8 mouse cellular contexts compared by ENCODE assay signal in the genomic region with DNA sequence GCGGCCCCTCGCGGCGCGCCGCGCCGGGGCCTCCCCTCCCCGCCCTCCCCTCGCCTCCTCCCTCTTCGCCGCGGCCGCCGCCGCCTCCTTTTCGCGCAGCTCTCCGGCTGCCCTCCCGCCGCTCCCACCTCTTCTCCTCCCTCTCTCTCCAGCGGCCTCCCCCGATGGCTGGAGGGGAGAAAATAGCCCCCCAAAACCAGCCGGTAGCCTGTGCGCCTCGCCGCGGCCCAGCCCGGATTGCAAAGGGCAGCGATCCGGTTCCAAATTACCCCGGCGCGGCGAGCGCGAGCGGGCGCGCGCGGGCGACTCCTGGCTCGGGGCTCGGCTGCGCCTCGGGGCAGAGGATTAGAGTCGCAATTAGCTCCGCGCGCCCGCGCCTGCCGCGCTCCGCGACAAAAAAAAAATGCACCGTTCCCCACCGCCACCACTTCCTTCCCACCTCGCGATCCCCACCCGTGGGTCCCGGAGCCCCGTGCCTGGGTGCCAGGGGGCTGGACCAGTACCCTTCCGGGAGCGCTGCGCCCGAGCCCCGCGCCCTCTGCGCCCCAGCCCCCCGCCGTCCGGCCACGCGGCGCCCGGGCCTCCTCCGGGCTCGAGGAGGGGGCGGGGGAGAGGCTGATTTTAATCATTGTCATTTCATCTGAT. TPM values are rescaled to one million over a fixed set of nuclear protein-coding genes. Genes with fewer than 3 reads are reported as not detected.
DNase-seq lines count a peak whose midpoint lies in the region; ATAC-seq and TF ChIP-seq lines count a peak whose summit lies in the region.

No protein-coding gene starts in this region.

- H3K9ac ChIP-seq in embryonic facial prominence, embryonic 14.5 days (ENCODE audit: low read depth, low read length), result peak overlapping the region; percentile 96
- H3K9ac ChIP-seq in heart, embryonic 14.5 days (ENCODE audit: low read length), result peak overlapping the region; percentile 79
- peak overlapping the region; percentile 60 for H3K9ac ChIP-seq in lung, postnatal 0 days (replicated peaks; ENCODE audit: low read depth)

- peaks cover 4% of the 10 kb centered on the region for H3K27me3 ChIP-seq in C2C12 (ENCODE audit: control insufficient read depth, insufficient read depth, insufficient read length)
- no peaks in the 10 kb centered on the region for H3K27me3 ChIP-seq in embryonic facial prominence, embryonic 14.5 days (replicated peaks; ENCODE audit: control insufficient read depth, insufficient read depth, low read length)
- H3K27me3 ChIP-seq in heart, embryonic 14.5 days (ENCODE audit: control insufficient read depth, insufficient read depth, low read length), result peaks cover 6% of the 10 kb centered on the region; the same call in 1 of the 2 replicates
- no peaks in the 10 kb centered on the region for H3K27me3 ChIP-seq in lung, postnatal 0 days (replicated peaks; ENCODE audit: insufficient read depth, low read length)

- peak; percentile 83 for DNase-seq in ZHBTc4 (ENCODE audit: low read depth, low spot score)
- DNase-seq in embryonic facial prominence, embryonic 14.5 days (ENCODE audit: low spot score), result peak; percentile 78
- DNase-seq in kidney, postnatal 14 days, result peak; percentile 79
- peak; percentile 64 for DNase-seq in lung, postnatal 0 days (ENCODE audit: low spot score)
- peak; percentile 48 to 54 for DNase-seq in right cerebral cortex, adult 2 months (ENCODE audit: low spot score in 2 of 2)
- DNase-seq in thymus, postnatal 36 days, result no peak

- WGBS in embryonic facial prominence, embryonic 14.5 days, result 0% methylated on average over 6 of the region's 81 CpGs
- under 1% methylated on average over 58 of the region's 81 CpGs for WGBS in heart, embryonic 14.5 days
- under 1% methylated on average over 56 of the region's 81 CpGs for WGBS in lung, postnatal 0 days

- no peaks in the 10 kb centered on the region for H3K9me3 ChIP-seq in embryonic facial prominence, embryonic 14.5 days (ENCODE audit: control insufficient read depth, low read length)
- H3K9me3 ChIP-seq in heart, embryonic 14.5 days (ENCODE audit: control insufficient read depth, low read length), result no peaks in the 10 kb centered on the region
- no peaks in the 10 kb centered on the region for H3K9me3 ChIP-seq in lung, postnatal 0 days (ENCODE audit: low read length)

- no peak for TF ChIP-seq EP300 in lung, postnatal 0 days (IDR thresholded peaks at IDR 0.05)

- no peaks in the 10 kb centered on the region for H3K79me3 ChIP-seq in C2C12 (ENCODE audit: low read depth)

- H3K4me1 ChIP-seq in embryonic facial prominence, embryonic 14.5 days (ENCODE audit: control insufficient read depth, insufficient read depth, low read length), result peaks cover 8% of the 10 kb centered on the region; the same call in 1 of the 2 replicates
- H3K4me1 ChIP-seq in heart, embryonic 14.5 days (ENCODE audit: control insufficient read depth in 2 of 2, insufficient read depth in 2 of 2, low read length in 2 of 2), result 0 out of 4 replicates have a peak, but pooled peaks cover 0 to 3% of the 10 kb centered on the region in 2 experiments
- no peaks in the 10 kb centered on the region for H3K4me1 ChIP-seq in lung, postnatal 0 days (ENCODE audit: insufficient read depth, low read depth, low read length)

- H3K79me2 ChIP-seq in C2C12 (ENCODE audit: control insufficient read depth, insufficient read depth), result no peaks in the 10 kb centered on the region

- peak; percentile 10 for ATAC-seq in embryonic facial prominence, embryonic 14.5 days (ENCODE audit: low read depth)
- 0 out of 2 replicates have a peak, but pooled peaks have one; percentile 24 for ATAC-seq in heart, embryonic 14.5 days (ENCODE audit: insufficient number of reproducible peaks, insufficient read depth, low FRiP score, low read depth)
- peak; percentile 39 for ATAC-seq in lung, postnatal 0 days

- H3K27ac ChIP-seq in embryonic facial prominence, embryonic 14.5 days (replicated peaks; ENCODE audit: low read depth, low read length), result peak overlapping the region; percentile 99
- H3K27ac ChIP-seq in heart, embryonic 14.5 days (replicated peaks in 1 of 2; ENCODE audit: control insufficient read depth in 1 of 2, insufficient read depth in 1 of 2, low read depth in 2 of 2, low read length in 2 of 2), result peak overlapping the region; percentile 83 to 85
- peak overlapping the region; percentile 91 for H3K27ac ChIP-seq in lung, postnatal 0 days (ENCODE audit: low read length)

- TF ChIP-seq CTCF in C2C12 (IDR thresholded peaks at IDR 0.05; ENCODE audit: control insufficient read depth, insufficient read depth, insufficient read length), result no peak
- no peak for TF ChIP-seq CTCF in lung, postnatal 0 days (IDR thresholded peaks at IDR 0.05)

- no peaks in the 10 kb centered on the region for H3K36me3 ChIP-seq in C2C12 (ENCODE audit: control insufficient read depth, insufficient read depth)
- H3K36me3 ChIP-seq in embryonic facial prominence, embryonic 14.5 days (ENCODE audit: control insufficient read depth, insufficient read depth, low read length), result peaks cover 7% of the 10 kb centered on the region
- no peaks in the 10 kb centered on the region for H3K36me3 ChIP-seq in heart, embryonic 14.5 days (ENCODE audit: control insufficient read depth, insufficient read depth, low read length)
- H3K36me3 ChIP-seq in lung, postnatal 0 days (ENCODE audit: insufficient read depth, low read length), result no peaks in the 10 kb centered on the region

- H3ac ChIP-seq in C2C12 (ENCODE audit: control insufficient read depth, insufficient read length, low read depth), result peak overlapping the region; percentile 70

- H3K4me3 ChIP-seq in C2C12 (ENCODE audit: insufficient read depth, poor library complexity, severe bottlenecking), result peak overlapping the region; percentile 34
- H3K4me3 ChIP-seq in embryonic facial prominence, embryonic 14.5 days (ENCODE audit: low read depth, low read length), result peak overlapping the region; percentile 81
- H3K4me3 ChIP-seq in heart, embryonic 14.5 days (ENCODE audit: control insufficient read depth in 1 of 2, insufficient read depth in 1 of 2, low read depth in 1 of 2, low read length in 2 of 2), result peak overlapping the region; percentile 77 to 80
- peak overlapping the region; percentile 63 for H3K4me3 ChIP-seq in lung, postnatal 0 days (ENCODE audit: low read depth, low read length)

- H3K4me2 ChIP-seq in embryonic facial prominence, embryonic 14.5 days (ENCODE audit: low read depth, low read length), result peak overlapping the region; percentile 77
- peak overlapping the region; percentile 98 for H3K4me2 ChIP-seq in heart, embryonic 14.5 days (ENCODE audit: low read length)
- H3K4me2 ChIP-seq in lung, postnatal 0 days (replicated peaks; ENCODE audit: low read depth, low read length), result peak overlapping the region; percentile 97

TF ChIP-seq in C2C12, 6 proteins besides CTCF, POLR2A, EP300 and RAD21:
- no peak for TF ChIP-seq MYOG (IDR thresholded peaks at IDR 0.05; ENCODE audit: control insufficient read depth, extremely low read depth, insufficient read length)
- no peak for TF ChIP-seq USF1 (IDR thresholded peaks at IDR 0.05; ENCODE audit: low read depth)
- TF ChIP-seq CEBPB (IDR thresholded peaks at IDR 0.05; ENCODE audit: low read depth), result no peak
- no peak for TF ChIP-seq MYOD1 (IDR thresholded peaks at IDR 0.05; ENCODE audit: control insufficient read depth, insufficient read length, low read depth)
- TF ChIP-seq FOSL1 (IDR thresholded peaks at IDR 0.05; ENCODE audit: insufficient read depth, low read length, poor library complexity, severe bottlenecking), result no peak
- TF ChIP-seq MAX (IDR thresholded peaks at IDR 0.05), result no peak

RNA-seq across cellular contexts. Expression of a gene that starts 2.0 kb away (rescaled TPM):
- 26.7 TPM for polyA plus RNA-seq in C2C12 (2012; fragmentation: generic; extraction: Trizol)
- 13.7 and 15.7 TPM in 2 replicates for polyA plus RNA-seq in embryonic facial prominence, embryonic 14.5 days (2014; fragmentation: Nextera tagmentation; extraction: Ambion mirVana)
- 1.6 and 1.7 TPM in 2 replicates for polyA plus RNA-seq in heart, embryonic 14.5 days (2014; fragmentation: Nextera tagmentation; extraction: Ambion mirVana)
- polyA plus RNA-seq in lung, postnatal 0 days (2015; fragmentation: Nextera tagmentation; extraction: Ambion mirVana), result 5.9 and 7.4 TPM in 2 replicates

Comparison
In these comparisons a context has a peak if more than half of its experiments do, and no peak if none do; other contexts are left out.
1. DNase-seq: peak in ZHBTc4 (single experiment), embryonic facial prominence, embryonic 14.5 days (single experiment), kidney, postnatal 14 days (single experiment), lung, postnatal 0 days (single experiment) and right cerebral cortex, adult 2 months (2 of 2); none in thymus, postnatal 36 days (0 of 2).
2. Peak in every context shown above with its lines, with median percentiles within 50 percentile points of each other: H3K4me3 ChIP-seq, ATAC-seq, H3K27ac ChIP-seq, H3K4me2 ChIP-seq and H3K9ac ChIP-seq.